Mouse (Mus musculus) lung, adult 2 months (tissue): ENCODE measurements at regions not wholly inside any gene's neighbourhood (a gene's known extent, or its start where the extent isn't known, plus 50 kb on each side); places are given as distances from the start of the nearest gene placed in this dataset.

Source experiments
- CTCF ChIP-seq: fragments of 200-500 bp; IDR thresholded peaks from 2 replicates; pipeline ENCODE4 v1.5.1; 2011; ENCODE audit warnings: mild to moderate bottlenecking, low read length, control low read depth; ENCODE audit not compliant: insufficient read depth
- POLR2A ChIP-seq: fragments of 200-500 bp; IDR thresholded peaks from 2 replicates; pipeline ENCODE4 v1.6.1; 2011; ENCODE audit warnings: low read depth, mild to moderate bottlenecking, control low read depth, low read length, borderline replicate concordance; ENCODE audit errors: extremely low read depth

GRCm38 (mm10) chr3:63556741-63557140 lies 73.1 kb upstream of the Gm34302 start:
- no peak for TF ChIP-seq CTCF
- no peak for TF ChIP-seq POLR2A
